Mouse (Mus musculus): ENCODE results near the gene Pglyrp2. TPM values are rescaled to one million over a fixed set of nuclear protein-coding genes. Genes with fewer than 3 reads are reported as not detected.
A peak's percentile ranks its signal among the peaks of the same experiment; 100 is the strongest.

Gene Pglyrp2
- polyA plus RNA-seq, 1 experiment from 2014 or later = 0.16 TPM

DNA sequence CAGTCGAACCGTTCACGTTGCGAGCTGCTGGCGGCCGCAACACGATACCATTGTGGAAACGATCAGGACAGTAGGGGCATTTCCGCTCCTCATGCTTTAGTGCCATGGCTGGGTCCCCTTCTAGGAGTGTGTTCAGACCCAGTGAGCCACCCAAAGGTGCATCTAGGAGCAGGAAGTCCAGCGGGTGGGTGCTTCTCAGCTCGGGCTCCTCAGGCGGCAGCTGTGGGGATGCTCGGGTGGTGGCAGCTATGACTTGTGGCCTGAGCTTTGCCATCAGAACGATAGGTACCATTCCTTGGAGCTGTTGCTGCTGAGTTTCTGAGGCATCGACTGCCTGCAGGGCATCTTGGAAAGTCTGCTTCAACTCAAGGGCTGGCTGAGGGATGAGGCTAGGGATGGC, 47.5 kb downstream of the Pglyrp2 start:
- no peak for ATAC-seq (ENCODE audit: low FRiP score, low TSS enrichment)
- H3K4me1 ChIP-seq (replicated peaks; ENCODE audit: control insufficient read depth, insufficient read depth) = no peaks in the 10 kb centered on the region
- no peaks in the 10 kb centered on the region for H3K27me3 ChIP-seq (ENCODE audit: control insufficient read depth, insufficient read depth, low read length)
- no peak overlapping the region for H3K27ac ChIP-seq (replicated peaks)
- no peak overlapping the region for H3K4me2 ChIP-seq (replicated peaks; ENCODE audit: low read depth)
- H3K36me3 ChIP-seq (ENCODE audit: control insufficient read depth, insufficient read depth, low read length) = no peaks in the 10 kb centered on the region; the same call in 1 of the 2 replicates
- H3K9ac ChIP-seq (ENCODE audit: low read length) = no peak overlapping the region
- no peak overlapping the region for H3K4me3 ChIP-seq (ENCODE audit: low read depth, low read length)
- WGBS = 79% methylated on average over 15 of the region's 15 CpGs
- TF ChIP-seq CTCF (IDR thresholded peaks at IDR 0.05; ENCODE audit: low read depth) (no peak), EP300 (optimal IDR thresholded peaks at IDR 0.05) (no peak)
- no peaks in the 10 kb centered on the region for H3K9me3 ChIP-seq (ENCODE audit: control insufficient read depth, low read length)
- DNase-seq (ENCODE audit: low spot score) = no peak

- H3K27me3 ChIP-seq (ENCODE audit: control insufficient read depth, insufficient read depth, low read length) = no peaks in the 10 kb centered on the region
- H3K36me3 ChIP-seq (ENCODE audit: control insufficient read depth, insufficient read depth, low read length) = no peaks in the 10 kb centered on the region
- peak overlapping the region; percentile 14; the same call in 1 of the 2 replicates for H3K9ac ChIP-seq (ENCODE audit: low read length)
- ATAC-seq (ENCODE audit: low FRiP score, low TSS enrichment) (peak; percentile 64), DNase-seq (ENCODE audit: low spot score) (peak; percentile 71)
- WGBS = 19% methylated on average over 10 of the region's 17 CpGs
- no peaks in the 10 kb centered on the region for H3K9me3 ChIP-seq (ENCODE audit: control insufficient read depth, low read length)
- TF ChIP-seq CTCF (IDR thresholded peaks at IDR 0.05; ENCODE audit: low read depth) = no peak
- no peak for TF ChIP-seq EP300 (optimal IDR thresholded peaks at IDR 0.05)
- H3K4me3 ChIP-seq (ENCODE audit: low read depth, low read length) = peak overlapping the region; percentile 31; the same call in 1 of the 2 replicates
- peak overlapping the region; percentile 45 for H3K4me2 ChIP-seq (replicated peaks; ENCODE audit: low read depth)
- 0 out of 2 replicates have a peak overlapping the region, but pooled peaks have one; percentile 24 for H3K27ac ChIP-seq (replicated peaks)
- no peaks in the 10 kb centered on the region for H3K4me1 ChIP-seq (replicated peaks; ENCODE audit: control insufficient read depth, insufficient read depth)
Measured at GRCm38 (mm10) chr17:32368991-32369578, 54.9 kb downstream of the Pglyrp2 start.

GRCm38 (mm10) chr17:32367706-32368105, 56.3 kb downstream of the Pglyrp2 start:
- TF ChIP-seq CTCF (IDR thresholded peaks at IDR 0.05; ENCODE audit: low read depth) = no peak
- no peak for TF ChIP-seq EP300 (optimal IDR thresholded peaks at IDR 0.05)
- WGBS = 88% methylated on average over 11 of the region's 11 CpGs
- Histone ChIP-seq H3K27me3 (ENCODE audit: control insufficient read depth, insufficient read depth, low read length) (no peaks in the 10 kb centered on the region), H3K4me1 (replicated peaks; ENCODE audit: control insufficient read depth, insufficient read depth) (peaks cover 5% of the 10 kb centered on the region), H3K4me3 (ENCODE audit: low read depth, low read length) (no peak overlapping the region), H3K4me2 (replicated peaks; ENCODE audit: low read depth) (no peak overlapping the region), H3K27ac (replicated peaks) (no peak overlapping the region), H3K36me3 (ENCODE audit: control insufficient read depth, insufficient read depth, low read length) (no peaks in the 10 kb centered on the region), H3K9ac (ENCODE audit: low read length) (no peak overlapping the region), H3K9me3 (ENCODE audit: control insufficient read depth, low read length) (no peaks in the 10 kb centered on the region)
- ATAC-seq (ENCODE audit: low FRiP score, low TSS enrichment) (no peak), DNase-seq (ENCODE audit: low spot score) (no peak)

DNA sequence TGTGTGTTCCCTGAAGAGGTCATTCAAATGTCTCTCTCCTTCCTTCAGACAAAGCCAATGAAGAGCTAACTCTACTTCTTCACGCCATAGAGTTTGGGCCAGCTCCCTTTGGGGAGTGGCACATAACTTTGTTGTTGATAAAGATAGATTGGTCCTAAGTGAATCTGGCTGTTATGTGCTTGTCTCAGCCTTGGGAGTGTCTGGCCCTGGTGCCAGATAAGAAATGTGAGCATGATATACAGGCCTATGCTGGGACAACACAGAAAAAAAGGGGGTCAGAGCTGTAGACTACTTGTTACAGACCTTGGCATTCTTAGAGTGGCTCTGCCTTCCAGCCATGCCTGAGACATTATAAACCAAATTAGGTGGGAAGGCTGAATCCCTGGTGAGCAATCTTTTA, 58.7 kb downstream of the Pglyrp2 start:
- Histone ChIP-seq H3K27me3 (ENCODE audit: control insufficient read depth, insufficient read depth, low read length) (no peaks in the 10 kb centered on the region), H3K9me3 (ENCODE audit: control insufficient read depth, low read length) (no peaks in the 10 kb centered on the region), H3K4me3 (ENCODE audit: low read depth, low read length) (no peak overlapping the region), H3K4me2 (replicated peaks; ENCODE audit: low read depth) (no peak overlapping the region), H3K4me1 (replicated peaks; ENCODE audit: control insufficient read depth, insufficient read depth) (peaks cover 5% of the 10 kb centered on the region), H3K9ac (ENCODE audit: low read length) (no peak overlapping the region), H3K27ac (replicated peaks) (no peak overlapping the region), H3K36me3 (ENCODE audit: control insufficient read depth, insufficient read depth, low read length) (peaks cover 2% of the 10 kb centered on the region; the same call in 1 of the 2 replicates)
- 54% methylated on average over 1 of the region's 1 CpGs for WGBS
- no peak for ATAC-seq (ENCODE audit: low FRiP score, low TSS enrichment)
- TF ChIP-seq CTCF (IDR thresholded peaks at IDR 0.05; ENCODE audit: low read depth) (no peak), EP300 (optimal IDR thresholded peaks at IDR 0.05) (no peak)
- DNase-seq (ENCODE audit: low spot score) = no peak

DNA sequence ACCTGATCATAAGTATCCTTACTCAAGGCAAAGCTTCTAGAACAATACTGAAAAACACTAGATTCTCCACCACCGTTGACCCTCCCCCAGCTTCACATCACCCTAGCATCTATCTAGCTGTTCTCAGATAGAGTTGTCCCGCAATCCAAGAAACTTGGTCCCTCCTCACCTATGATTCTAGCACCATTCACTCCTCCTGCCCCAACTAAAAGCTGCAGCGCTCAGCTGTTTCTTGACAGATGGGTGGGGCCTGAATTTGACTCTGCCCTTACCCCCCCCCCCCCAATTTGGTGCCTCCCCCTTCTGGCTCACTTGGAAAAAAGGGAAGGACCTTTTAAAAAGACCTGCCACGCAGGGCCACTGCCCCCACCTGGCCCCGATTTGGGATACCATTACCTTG, 59.1 kb downstream of the Pglyrp2 start:
- no peaks in the 10 kb centered on the region for H3K9me3 ChIP-seq (ENCODE audit: control insufficient read depth, low read length)
- 45% methylated on average over 5 of the region's 5 CpGs for WGBS
- H3K27ac ChIP-seq (replicated peaks) = peak overlapping the region; percentile 35; the same call in 1 of the 2 replicates
- peak overlapping the region; percentile 93 for H3K4me3 ChIP-seq (ENCODE audit: low read depth, low read length)
- no peak overlapping the region for H3K9ac ChIP-seq (ENCODE audit: low read length)
- H3K36me3 ChIP-seq (ENCODE audit: control insufficient read depth, insufficient read depth, low read length) = peaks cover 6% of the 10 kb centered on the region
- no peak for DNase-seq (ENCODE audit: low spot score)
- peaks cover 5% of the 10 kb centered on the region for H3K4me1 ChIP-seq (replicated peaks; ENCODE audit: control insufficient read depth, insufficient read depth)
- no peaks in the 10 kb centered on the region for H3K27me3 ChIP-seq (ENCODE audit: control insufficient read depth, insufficient read depth, low read length)
- peak overlapping the region; percentile 54 for H3K4me2 ChIP-seq (replicated peaks; ENCODE audit: low read depth)
- no peak for ATAC-seq (ENCODE audit: low FRiP score, low TSS enrichment)
- TF ChIP-seq EP300 (optimal IDR thresholded peaks at IDR 0.05) (no peak), CTCF (IDR thresholded peaks at IDR 0.05; ENCODE audit: low read depth) (no peak)

- no peaks in the 10 kb centered on the region for H3K9me3 ChIP-seq (ENCODE audit: control insufficient read depth, low read length)
- ATAC-seq (ENCODE audit: low FRiP score, low TSS enrichment) = peak; percentile 94
- peak overlapping the region; percentile 93 for H3K4me3 ChIP-seq (ENCODE audit: low read depth, low read length)
- H3K4me2 ChIP-seq (replicated peaks; ENCODE audit: low read depth) = peak overlapping the region; percentile 64
- peak; percentile 93 for DNase-seq (ENCODE audit: low spot score)
- peak overlapping the region; percentile 93 for H3K9ac ChIP-seq (ENCODE audit: low read length)
- TF ChIP-seq EP300 (optimal IDR thresholded peaks at IDR 0.05) (no peak), CTCF (IDR thresholded peaks at IDR 0.05; ENCODE audit: low read depth) (peak; percentile 36)
- H3K27me3 ChIP-seq (ENCODE audit: control insufficient read depth, insufficient read depth, low read length) = no peaks in the 10 kb centered on the region
- peak overlapping the region; percentile 69 for H3K27ac ChIP-seq (replicated peaks)
- peaks cover 5% of the 10 kb centered on the region for H3K4me1 ChIP-seq (replicated peaks; ENCODE audit: control insufficient read depth, insufficient read depth)
- WGBS = 0% methylated on average over 32 of the region's 47 CpGs
- peaks cover 8% of the 10 kb centered on the region for H3K36me3 ChIP-seq (ENCODE audit: control insufficient read depth, insufficient read depth, low read length)
Measured at GRCm38 (mm10) chr17:32364331-32364730, 59.6 kb downstream of the Pglyrp2 start.
